ENCODE assay signal across 24 mouse cellular contexts in genomic region chr8:78642376-78642775, GRCm38 (mm10).
DNase-seq lines count a peak whose midpoint lies in the region; TF ChIP-seq lines count a peak whose summit lies in the region.
"Had no signal": no experiment of that assay in that cellular context is flagged by ENCODE, and none has a peak within 500 bp of the region (broad histone marks: within the 10 kb centered on the region; RNA-seq: fewer than 3 reads in every experiment).

No protein-coding gene starts in this region.

- H3ac ChIP-seq in myocyte (ENCODE audit: control insufficient read depth, insufficient read length): no peak overlapping the region

- no peaks in the 10 kb centered on the region for H3K27me3 ChIP-seq in limb, embryonic 10.5 days (ENCODE audit: low read depth, poor library complexity, severe bottlenecking)
- H3K27me3 ChIP-seq in myocyte (ENCODE audit: control insufficient read depth, insufficient read depth, insufficient read length): no peaks in the 10 kb centered on the region
- H3K27me3 ChIP-seq: embryonic facial prominence, embryonic 15.5 days; forebrain, embryonic 15.5 days; heart, embryonic 13.5 days had no signal

- WGBS in limb, embryonic 10.5 days: 71% methylated on average over 5 of the region's 5 CpGs

- peak; percentile 26 for DNase-seq in gastrocnemius, adult 18-20 months (ENCODE audit: low spot score)
- no peak for DNase-seq in gastrocnemius, postnatal 4 days (ENCODE audit: low spot score in 2 of 2)
- no peak for DNase-seq in limb, embryonic 10.5 days (ENCODE audit: low spot score)
- DNase-seq in ovary, adult 18-20 months (ENCODE audit: low spot score): no peak
- DNase-seq in left cerebral cortex, adult 18-20 months (ENCODE audit: low spot score in 2 of 2): no peak
- DNase-seq: adrenal gland, adult 2 months; adrenal gland, postnatal 14 days; B cell, adult 2 months; cerebellum, adult 11 months; cerebellum, adult 2 months; cerebellum, postnatal 10 days; cerebellum, postnatal 36 days; embryo, embryonic 11 days; gastrocnemius, postnatal 25 days; heart, adult 2 months; heart, postnatal 14 days; heart, postnatal 4 days had no signal

- H3K4me3 ChIP-seq in limb, embryonic 10.5 days: no peak overlapping the region
- no peak overlapping the region for H3K4me3 ChIP-seq in myocyte
- H3K4me3 ChIP-seq: embryonic facial prominence, embryonic 15.5 days; forebrain, embryonic 15.5 days; heart, adult 2 months; heart, embryonic 10.5 days; heart, embryonic 13.5 days had no signal

- H3K4me1 ChIP-seq in limb, embryonic 10.5 days: peaks cover 11% of the 10 kb centered on the region

- H3K27ac ChIP-seq in limb, embryonic 10.5 days: 0 out of 2 replicates have a peak overlapping the region, but pooled peaks have one; percentile 19
- H3K27ac ChIP-seq: embryonic facial prominence, embryonic 15.5 days; forebrain, embryonic 15.5 days; heart, adult 2 months; heart, embryonic 10.5 days; heart, embryonic 13.5 days; hindbrain, embryonic 14.5 days; hindbrain, postnatal 0 days had no signal

- TF ChIP-seq POLR2A in myocyte (IDR thresholded peaks at IDR 0.05; ENCODE audit: insufficient read length, low read depth): no peak

- peaks cover 5% of the 10 kb centered on the region; the same call in 1 of the 2 replicates for H3K36me3 ChIP-seq in limb, embryonic 10.5 days
- no peaks in the 10 kb centered on the region for H3K36me3 ChIP-seq in myocyte (ENCODE audit: control insufficient read depth, insufficient read depth)
- H3K36me3 ChIP-seq: embryonic facial prominence, embryonic 15.5 days; forebrain, embryonic 15.5 days had no signal

- H3K79me2 ChIP-seq in myocyte (ENCODE audit: control insufficient read depth, insufficient read depth): no peaks in the 10 kb centered on the region

- H3K9me3 ChIP-seq in limb, embryonic 10.5 days (replicated peaks): 0 out of 2 replicates have a peak, but pooled peaks cover 2% of the 10 kb centered on the region
- H3K9me3 ChIP-seq: embryonic facial prominence, embryonic 15.5 days; forebrain, embryonic 15.5 days; heart, embryonic 10.5 days had no signal

- no peak overlapping the region for H3K4me2 ChIP-seq in myocyte (ENCODE audit: low read depth)
- H3K4me2 ChIP-seq: embryonic facial prominence, embryonic 15.5 days; forebrain, embryonic 15.5 days; heart, embryonic 13.5 days; hindbrain, embryonic 14.5 days had no signal

TF ChIP-seq in myocyte, 11 proteins besides CTCF, POLR2A, EP300 and RAD21:
- TF ChIP-seq USF1 (IDR thresholded peaks at IDR 0.05; ENCODE audit: low read depth): no peak
- no peak for TF ChIP-seq MAX (IDR thresholded peaks at IDR 0.05; ENCODE audit: low read depth)
- peak in 2 of 3 experiments; percentile 52 to 84 for TF ChIP-seq MYOG (IDR thresholded peaks at IDR 0.05; ENCODE audit: control insufficient read depth in 1 of 3, insufficient read depth in 1 of 3, insufficient read length in 2 of 3, low read depth in 2 of 3)
- no peak for TF ChIP-seq SRF (IDR thresholded peaks at IDR 0.05; ENCODE audit: control insufficient read depth, insufficient read length, low read depth)
- peak; percentile 43 to 99 (median 97) for TF ChIP-seq MYOD1 (IDR thresholded peaks at IDR 0.05; ENCODE audit: control insufficient read depth in 1 of 3, insufficient read length in 2 of 3, low read depth in 2 of 3)
- TF ChIP-seq E2F4 (IDR thresholded peaks at IDR 0.05; ENCODE audit: insufficient read depth): no peak
- TF ChIP-seq CEBPB (IDR thresholded peaks at IDR 0.05; ENCODE audit: insufficient read depth, poor library complexity, severe bottlenecking): no peak
- no peak for TF ChIP-seq TCF12 (IDR thresholded peaks at IDR 0.05; ENCODE audit: insufficient read depth, poor library complexity, severe bottlenecking)
- no peak for TF ChIP-seq REST (IDR thresholded peaks at IDR 0.05; ENCODE audit: insufficient read depth, insufficient read length)
- no peak for TF ChIP-seq POLR2AphosphoS2 (IDR thresholded peaks at IDR 0.05; ENCODE audit: insufficient read length, low read depth)
- peak; percentile 65 for TF ChIP-seq TCF3 (IDR thresholded peaks at IDR 0.05; ENCODE audit: insufficient read length, low read depth)
